Mouse (Mus musculus) MEL (cell line): ENCODE results near the gene Stat5a.

ENCODE experiments used
- EP300 ChIP-seq, 2 experiments: IDR thresholded peaks; 2 replicates each; pipeline ENCODE4 v1.6.1; 2011; ENCODE audit warnings: improper control_type of control experiment in 2 of 2, low read length in 2 of 2, low read depth in 1 of 2, mild to moderate bottlenecking in 1 of 2
- TAL1 ChIP-seq: IDR thresholded peaks from 2 replicates; pipeline ENCODE4 v1.6.1; 2012; ENCODE audit warnings: mild to moderate bottlenecking, inconsistent platforms, low read length, moderate library complexity, mixed read lengths

GRCm38 (mm10) chr11:100915063-100915462 is 55.9 kb downstream of the Stat5a start:
- no peak for TF ChIP-seq TAL1
- peak; percentile 28 to 50; a peak in 3 of 4 replicates for TF ChIP-seq EP300 (IDR thresholded peaks at IDR 0.05; ENCODE audit: low read depth in 1 of 2, low read length in 2 of 2)
